Mouse (Mus musculus) neutrophil, adult 5-6 weeks (primary cell): ENCODE data around the gene Phf12. TPM values are rescaled to one million over a fixed set of nuclear protein-coding genes. Genes with fewer than 3 reads are reported as not detected.

Experiments
- ATAC-seq: fragments of 151-379, 151-347 bp; 2 replicates; pipeline ENCODE4 v1.8.0; 2017; ENCODE audit warnings: mild to moderate bottlenecking, moderate TSS enrichment; ENCODE audit not compliant: insufficient number of reproducible peaks, poor library complexity, low FRiP score, severe bottlenecking; ENCODE audit errors: extremely low read depth
- total RNA-seq: library from RNA; stranded (forward); fragments of 200-1000 nt; gene quantifications from 2 replicates; pipeline ENCODE4 v1.2.3, GENCODE M21; 2017

Phf12 gene
- total RNA-seq: 87.8 and 113 TPM in 2 replicates

GRCm38 (mm10) chr11:77982441-77982905, at the start of gene Phf12:
Gene Phf12 (plus strand): TSS chr11:77982754.
- ATAC-seq: peak; percentile 79

- no peak for ATAC-seq
Observed at GRCm38 (mm10) chr11:77934111-77934521, 48.4 kb upstream of the Phf12 start.

- ATAC-seq: no peak
Observed at GRCm38 (mm10) chr11:77934568-77935311, 47.8 kb upstream of the Phf12 start.

GRCm38 (mm10) chr11:77936846-77937245, 45.7 kb upstream of the Phf12 start:
- no peak for ATAC-seq

GRCm38 (mm10) chr11:77937649-77938410, 44.7 kb upstream of the Phf12 start:
- ATAC-seq: no peak

GRCm38 (mm10) chr11:77942230-77942629, 40.3 kb upstream of the Phf12 start:
- ATAC-seq: no peak

- no peak for ATAC-seq
Observed at GRCm38 (mm10) chr11:77947860-77948259, 34.7 kb upstream of the Phf12 start.

GRCm38 (mm10) chr11:77950125-77950685, 32.3 kb upstream of the Phf12 start:
- no peak for ATAC-seq

GRCm38 (mm10) chr11:77950797-77951228, 31.7 kb upstream of the Phf12 start:
- ATAC-seq: no peak

GRCm38 (mm10) chr11:77953671-77954070, 28.9 kb upstream of the Phf12 start:
- 0 out of 2 replicates have a peak, but pooled peaks have one; percentile 6 for ATAC-seq

- no peak for ATAC-seq
Observed at GRCm38 (mm10) chr11:77956428-77956827, 26.1 kb upstream of the Phf12 start.

GRCm38 (mm10) chr11:77958268-77958667, 24.3 kb upstream of the Phf12 start:
- ATAC-seq: no peak

- ATAC-seq: no peak
Observed at GRCm38 (mm10) chr11:77958932-77959331, 23.6 kb upstream of the Phf12 start.

GRCm38 (mm10) chr11:77960199-77960598, 22.4 kb upstream of the Phf12 start:
- ATAC-seq: no peak

GRCm38 (mm10) chr11:77960898-77961297, 21.7 kb upstream of the Phf12 start:
- ATAC-seq: no peak

- no peak for ATAC-seq
Observed at GRCm38 (mm10) chr11:77962946-77963345, 19.6 kb upstream of the Phf12 start.

- no peak for ATAC-seq
Observed at GRCm38 (mm10) chr11:77964415-77965095, 18.0 kb upstream of the Phf12 start.

- ATAC-seq: no peak
Observed at GRCm38 (mm10) chr11:77965101-77966036, 17.2 kb upstream of the Phf12 start.
